8 mouse cellular contexts compared by ENCODE assay signal in genomic region chr2:131209969-131210792, GRCm38 (mm10). TPM values are rescaled to one million over a fixed set of nuclear protein-coding genes. Genes with fewer than 3 reads are reported as not detected.
DNase-seq lines count a peak whose midpoint lies in the region; ATAC-seq and TF ChIP-seq lines count a peak whose summit lies in the region.

No protein-coding gene starts in this region.

- H3K27ac ChIP-seq in embryonic facial prominence, embryonic 13.5 days, result peak overlapping the region; percentile 85
- H3K27ac ChIP-seq in heart, adult 2 months, result peak overlapping the region; percentile 99
- peak overlapping the region; percentile 98 for H3K27ac ChIP-seq in kidney, adult 2 months (ENCODE audit: insufficient read depth, low read depth, low read length)
- H3K27ac ChIP-seq in limb, embryonic 12.5 days, result peak overlapping the region; percentile 85
- H3K27ac ChIP-seq in midbrain, embryonic 14.5 days (replicated peaks; ENCODE audit: low read depth, low read length), result peak overlapping the region; percentile 91

- peak; percentile 95 for TF ChIP-seq POLR2A in heart, adult 2 months (IDR thresholded peaks at IDR 0.05; ENCODE audit: insufficient read depth, low read depth, low read length)
- peak; percentile 78 for TF ChIP-seq POLR2A in kidney, adult 2 months (IDR thresholded peaks at IDR 0.05; ENCODE audit: low read depth, low read length)

- TF ChIP-seq EP300 in heart, adult 2 months (IDR thresholded peaks at IDR 0.05; ENCODE audit: insufficient read depth, low read depth, low read length), result peak; percentile 91; the same call in 1 of the 2 replicates

- H3K27me3 ChIP-seq in embryonic facial prominence, embryonic 13.5 days, result no peaks in the 10 kb centered on the region
- no peaks in the 10 kb centered on the region for H3K27me3 ChIP-seq in heart, adult 2 months (ENCODE audit: control insufficient read depth, insufficient read depth, low read length)
- no peaks in the 10 kb centered on the region for H3K27me3 ChIP-seq in kidney, adult 2 months (replicated peaks; ENCODE audit: control insufficient read depth, insufficient read depth, low read length)
- H3K27me3 ChIP-seq in limb, embryonic 12.5 days, result no peaks in the 10 kb centered on the region
- H3K27me3 ChIP-seq in midbrain, embryonic 14.5 days (ENCODE audit: control insufficient read depth, insufficient read depth, low read length), result no peaks in the 10 kb centered on the region

- peaks cover 22% of the 10 kb centered on the region for H3K36me3 ChIP-seq in embryonic facial prominence, embryonic 13.5 days
- peaks cover 8% of the 10 kb centered on the region for H3K36me3 ChIP-seq in heart, adult 2 months (ENCODE audit: control insufficient read depth, insufficient read depth, low read length)
- H3K36me3 ChIP-seq in kidney, adult 2 months (ENCODE audit: control insufficient read depth, insufficient read depth, low read length), result no peaks in the 10 kb centered on the region
- peaks cover 22% of the 10 kb centered on the region for H3K36me3 ChIP-seq in limb, embryonic 12.5 days
- H3K36me3 ChIP-seq in midbrain, embryonic 14.5 days (ENCODE audit: control insufficient read depth, insufficient read depth, low read length), result 0 out of 2 replicates have a peak, but pooled peaks cover 17% of the 10 kb centered on the region

- 1% methylated on average over 50 of the region's 50 CpGs for WGBS in embryonic facial prominence, embryonic 13.5 days
- WGBS in heart, adult 2 months, result under 1% methylated on average over 50 of the region's 50 CpGs
- WGBS in kidney, adult 2 months, result under 1% methylated on average over 50 of the region's 50 CpGs
- WGBS in limb, embryonic 12.5 days, result 2% methylated on average over 50 of the region's 50 CpGs
- 2% methylated on average over 50 of the region's 50 CpGs for WGBS in midbrain, embryonic 14.5 days

- peak; percentile 98 for DNase-seq in 416B (ENCODE audit: low read depth)
- DNase-seq in adrenal gland, postnatal 4 days (ENCODE audit: low spot score in 2 of 2), result peak; percentile 89 to 93
- peak; percentile 97 to 98 for DNase-seq in heart, adult 2 months
- peak; percentile 98 for DNase-seq in kidney, adult 2 months
- peak; percentile 96 for DNase-seq in midbrain, embryonic 14.5 days
- peak; percentile 95 for DNase-seq in spleen, adult 12 weeks (ENCODE audit: low spot score)

- peaks cover 17% of the 10 kb centered on the region for H3K4me1 ChIP-seq in embryonic facial prominence, embryonic 13.5 days
- peaks cover 25% of the 10 kb centered on the region for H3K4me1 ChIP-seq in heart, adult 2 months (ENCODE audit: control insufficient read depth, insufficient read depth, low read length)
- peaks cover 13% of the 10 kb centered on the region; the same call in 1 of the 2 replicates for H3K4me1 ChIP-seq in kidney, adult 2 months (ENCODE audit: control insufficient read depth, insufficient read depth, low read length)
- H3K4me1 ChIP-seq in limb, embryonic 12.5 days (replicated peaks), result peaks cover 8% of the 10 kb centered on the region
- H3K4me1 ChIP-seq in midbrain, embryonic 14.5 days (ENCODE audit: control insufficient read depth, insufficient read depth, low read length), result peaks cover 7% of the 10 kb centered on the region

- peak; percentile 93 for ATAC-seq in embryonic facial prominence, embryonic 13.5 days (ENCODE audit: insufficient number of reproducible peaks, insufficient read depth, low FRiP score, low TSS enrichment, low read depth)
- peak; percentile 97 for ATAC-seq in limb, embryonic 12.5 days (ENCODE audit: insufficient number of reproducible peaks, insufficient read depth, low FRiP score, low TSS enrichment, low read depth)
- ATAC-seq in midbrain, embryonic 14.5 days (ENCODE audit: low FRiP score, low TSS enrichment), result peak; percentile 98

- TF ChIP-seq CTCF in heart, adult 2 months (IDR thresholded peaks at IDR 0.05), result no peak; the same call in 1 of the 2 replicates
- peak; percentile 72 for TF ChIP-seq CTCF in kidney, adult 2 months (conservative IDR thresholded peaks at IDR 0.05; ENCODE audit: insufficient read depth, insufficient read length, low read depth, low read length)

- H3K9ac ChIP-seq in embryonic facial prominence, embryonic 13.5 days, result peak overlapping the region; percentile 77
- H3K9ac ChIP-seq in heart, adult 2 months (ENCODE audit: low read depth, low read length), result peak overlapping the region; percentile 75
- peak overlapping the region; percentile 67 for H3K9ac ChIP-seq in limb, embryonic 12.5 days (replicated peaks)
- H3K9ac ChIP-seq in midbrain, embryonic 14.5 days (replicated peaks; ENCODE audit: low read length), result peak overlapping the region; percentile 54

- H3K9me3 ChIP-seq in embryonic facial prominence, embryonic 13.5 days, result no peaks in the 10 kb centered on the region
- no peaks in the 10 kb centered on the region for H3K9me3 ChIP-seq in limb, embryonic 12.5 days
- H3K9me3 ChIP-seq in midbrain, embryonic 14.5 days (ENCODE audit: control insufficient read depth, low read length), result no peaks in the 10 kb centered on the region

- H3K4me3 ChIP-seq in embryonic facial prominence, embryonic 13.5 days, result peak overlapping the region; percentile 57
- H3K4me3 ChIP-seq in heart, adult 2 months, result peak overlapping the region; percentile 96
- H3K4me3 ChIP-seq in kidney, adult 2 months (ENCODE audit: insufficient read depth, low read depth, low read length), result peak overlapping the region; percentile 70
- H3K4me3 ChIP-seq in limb, embryonic 12.5 days (replicated peaks), result peak overlapping the region; percentile 59
- peak overlapping the region; percentile 62 for H3K4me3 ChIP-seq in midbrain, embryonic 14.5 days (replicated peaks; ENCODE audit: low read depth, low read length)

- peak overlapping the region; percentile 59 for H3K4me2 ChIP-seq in embryonic facial prominence, embryonic 13.5 days
- H3K4me2 ChIP-seq in limb, embryonic 12.5 days, result peak overlapping the region; percentile 69
- H3K4me2 ChIP-seq in midbrain, embryonic 14.5 days (ENCODE audit: low read length), result peak overlapping the region; percentile 55

- no peaks in the 10 kb centered on the region for H3K79me2 ChIP-seq in heart, adult 2 months (replicated peaks; ENCODE audit: control insufficient read depth, insufficient read depth, low read length)

- intact Hi-C loops in heart, adult 2 months (cut with DNase I), result loop anchor here (1.0 kb wide), 3 partner anchors 23 to 44 kb away; partner anchors contain the start of gene Cenpb

RNA-seq across cellular contexts. Expression of gene Ap5s1, which starts 3.3 kb away (rescaled TPM):
- 10 to 100 TPM; 23.9 to 24.8 TPM for total RNA-seq in adrenal gland, postnatal 4 days (2021)
- polyA plus RNA-seq in embryonic facial prominence, embryonic 13.5 days (2015; fragmentation: Nextera tagmentation; extraction: Ambion mirVana), result 26.4 and 28.5 TPM in 2 replicates
- 10 to 100 TPM; 33.1 to 41.7 TPM for total RNA-seq in heart, adult 2 months (2021)
- 71.4 and 121 TPM in 2 replicates for polyA plus RNA-seq in heart, adult 2 months (2012; rRNA removed)
- polyA plus RNA-seq in kidney, adult 2 months (2012; rRNA removed), result 48.5 and 51.6 TPM in 2 replicates
- 23.3 and 26.7 TPM in 2 replicates for polyA plus RNA-seq in limb, embryonic 12.5 days (2016; fragmentation: Nextera tagmentation; extraction: Ambion mirVana)
- polyA plus RNA-seq in midbrain, embryonic 14.5 days (2014; fragmentation: Nextera tagmentation; extraction: Ambion mirVana), result 32.5 and 34.3 TPM in 2 replicates

RNA-seq across cellular contexts. Expression of gene Spef1, which starts 23.1 kb away (rescaled TPM):
- 1 to 10 TPM; 5.8 to 6.7 TPM for total RNA-seq in adrenal gland, postnatal 4 days (2021)
- 4.4 and 5.1 TPM in 2 replicates for polyA plus RNA-seq in embryonic facial prominence, embryonic 13.5 days (2015; fragmentation: Nextera tagmentation; extraction: Ambion mirVana)
- total RNA-seq in heart, adult 2 months (2021), result 1 to 10 TPM; 4.4 to 5.2 TPM
- 3.3 and 4.0 TPM in 2 replicates for polyA plus RNA-seq in heart, adult 2 months (2012; rRNA removed)
- polyA plus RNA-seq in kidney, adult 2 months (2012; rRNA removed), result 4.6 and 5.2 TPM in 2 replicates
- 4.5 and 5.5 TPM in 2 replicates for polyA plus RNA-seq in limb, embryonic 12.5 days (2016; fragmentation: Nextera tagmentation; extraction: Ambion mirVana)
- polyA plus RNA-seq in midbrain, embryonic 14.5 days (2014; fragmentation: Nextera tagmentation; extraction: Ambion mirVana), result 11.3 and 14.1 TPM in 2 replicates

RNA-seq across cellular contexts. Expression of gene Cdc25b, which starts 23.4 kb away (rescaled TPM):
- total RNA-seq in adrenal gland, postnatal 4 days (2021), result 10 to 100 TPM; 28.8 to 40.0 TPM
- polyA plus RNA-seq in embryonic facial prominence, embryonic 13.5 days (2015; fragmentation: Nextera tagmentation; extraction: Ambion mirVana), result 53.8 and 57.5 TPM in 2 replicates
- 10 to 100 TPM in 1 of 2 experiments, 1 to 10 TPM in 1; 4.3 to 10.3 TPM for total RNA-seq in heart, adult 2 months (2021)
- 9.8 and 12.5 TPM in 2 replicates for polyA plus RNA-seq in heart, adult 2 months (2012; rRNA removed)
- 12.9 TPM in 2 replicates for polyA plus RNA-seq in kidney, adult 2 months (2012; rRNA removed)
- polyA plus RNA-seq in limb, embryonic 12.5 days (2016; fragmentation: Nextera tagmentation; extraction: Ambion mirVana), result 55.4 and 55.5 TPM in 2 replicates
- polyA plus RNA-seq in midbrain, embryonic 14.5 days (2014; fragmentation: Nextera tagmentation; extraction: Ambion mirVana), result 16.4 and 31.5 TPM in 2 replicates

RNA-seq across cellular contexts. Expression of gene Mavs, which starts 23.7 kb away (rescaled TPM):
- total RNA-seq in adrenal gland, postnatal 4 days (2021), result 10 to 100 TPM; 33.9 to 35.8 TPM
- 15.9 and 16.1 TPM in 2 replicates for polyA plus RNA-seq in embryonic facial prominence, embryonic 13.5 days (2015; fragmentation: Nextera tagmentation; extraction: Ambion mirVana)
- 10 to 100 TPM; 65.2 to 79.6 TPM for total RNA-seq in heart, adult 2 months (2021)
- polyA plus RNA-seq in heart, adult 2 months (2012; rRNA removed), result 89.0 and 127 TPM in 2 replicates
- polyA plus RNA-seq in kidney, adult 2 months (2012; rRNA removed), result 119 and 142 TPM in 2 replicates
- 17.2 and 17.9 TPM in 2 replicates for polyA plus RNA-seq in limb, embryonic 12.5 days (2016; fragmentation: Nextera tagmentation; extraction: Ambion mirVana)
- polyA plus RNA-seq in midbrain, embryonic 14.5 days (2014; fragmentation: Nextera tagmentation; extraction: Ambion mirVana), result 3.8 and 6.8 TPM in 2 replicates

RNA-seq across cellular contexts. Expression of gene Cenpb, which starts 30.3 kb away (rescaled TPM):
- 10 to 100 TPM; 81.8 to 84.8 TPM for total RNA-seq in adrenal gland, postnatal 4 days (2021)
- polyA plus RNA-seq in embryonic facial prominence, embryonic 13.5 days (2015; fragmentation: Nextera tagmentation; extraction: Ambion mirVana), result 12.3 and 12.4 TPM in 2 replicates
- total RNA-seq in heart, adult 2 months (2021), result 10 to 100 TPM; 71.9 to 92.6 TPM
- polyA plus RNA-seq in heart, adult 2 months (2012; rRNA removed), result 57.1 and 58.5 TPM in 2 replicates
- polyA plus RNA-seq in kidney, adult 2 months (2012; rRNA removed), result 95.3 and 105 TPM in 2 replicates
- 11.8 and 14.9 TPM in 2 replicates for polyA plus RNA-seq in limb, embryonic 12.5 days (2016; fragmentation: Nextera tagmentation; extraction: Ambion mirVana)
- polyA plus RNA-seq in midbrain, embryonic 14.5 days (2014; fragmentation: Nextera tagmentation; extraction: Ambion mirVana), result 11.1 TPM in 2 replicates

Comparison
In these comparisons a context has a peak if more than half of its experiments do, and no peak if none do; other contexts are left out.
1. Peak in every context shown above with its lines: DNase-seq, ATAC-seq, H3K4me3 ChIP-seq and H3K27ac ChIP-seq.